12 mouse cellular contexts compared by ENCODE assay signal in genomic region chr13:69853425-69854043, GRCm38 (mm10).
"Had no signal": no experiment of that assay in that cellular context is flagged by ENCODE, and none has a peak within 500 bp of the region (broad histone marks: within the 10 kb centered on the region; RNA-seq: fewer than 3 reads in every experiment).

No protein-coding gene starts in this region.

- H3K4me1 ChIP-seq: limb, embryonic 13.5 days; midbrain, embryonic 15.5 days had no signal

- H3K9me3 ChIP-seq: limb, embryonic 13.5 days; midbrain, embryonic 15.5 days had no signal

- H3K36me3 ChIP-seq: limb, embryonic 13.5 days; midbrain, embryonic 15.5 days had no signal

- H3K27me3 ChIP-seq: limb, embryonic 13.5 days; midbrain, embryonic 15.5 days had no signal

- H3K27ac ChIP-seq: kidney, postnatal 0 days; limb, embryonic 13.5 days; liver, embryonic 14.5 days; midbrain, embryonic 15.5 days had no signal

- H3K4me3 ChIP-seq: limb, embryonic 13.5 days; midbrain, embryonic 15.5 days had no signal

- ATAC-seq: midbrain, embryonic 15.5 days had no signal

- H3K4me2 ChIP-seq: limb, embryonic 13.5 days; midbrain, embryonic 15.5 days had no signal

- H3K9ac ChIP-seq: limb, embryonic 13.5 days; liver, embryonic 14.5 days; midbrain, embryonic 15.5 days had no signal

- DNase-seq: kidney, adult 8-10 months; kidney, postnatal 4 days; left cerebral cortex, postnatal 4 days; lung, adult 18-20 months; retina, postnatal 1 day; right cerebral cortex, postnatal 4 days; spleen, adult 18-20 months; thymus, postnatal 36 days had no signal
